Mouse (Mus musculus): ENCODE results near the gene Lhx6.

GRCm38 (mm10) chr2:36040872-36041271, 64.3 kb downstream of the Lhx6 start:
- TF ChIP-seq CTCF (IDR thresholded peaks at IDR 0.05; ENCODE audit: borderline replicate concordance, control insufficient read depth, extremely low read depth, insufficient read depth, low read length, poor library complexity), result no peak
- no peak for TF ChIP-seq POLR2A (IDR thresholded peaks at IDR 0.05; ENCODE audit: control insufficient read depth, extremely low read depth, insufficient read depth, low read length, poor library complexity)
